Mouse (Mus musculus): ENCODE measurements around the gene Eci3. TPM values are rescaled to one million over a fixed set of nuclear protein-coding genes. Genes with fewer than 3 reads are reported as not detected.

Gene Eci3
- polyA plus RNA-seq (2015; fragmentation: Nextera tagmentation; extraction: Ambion mirVana): 0.30 and 0.33 TPM in 2 replicates

DNA sequence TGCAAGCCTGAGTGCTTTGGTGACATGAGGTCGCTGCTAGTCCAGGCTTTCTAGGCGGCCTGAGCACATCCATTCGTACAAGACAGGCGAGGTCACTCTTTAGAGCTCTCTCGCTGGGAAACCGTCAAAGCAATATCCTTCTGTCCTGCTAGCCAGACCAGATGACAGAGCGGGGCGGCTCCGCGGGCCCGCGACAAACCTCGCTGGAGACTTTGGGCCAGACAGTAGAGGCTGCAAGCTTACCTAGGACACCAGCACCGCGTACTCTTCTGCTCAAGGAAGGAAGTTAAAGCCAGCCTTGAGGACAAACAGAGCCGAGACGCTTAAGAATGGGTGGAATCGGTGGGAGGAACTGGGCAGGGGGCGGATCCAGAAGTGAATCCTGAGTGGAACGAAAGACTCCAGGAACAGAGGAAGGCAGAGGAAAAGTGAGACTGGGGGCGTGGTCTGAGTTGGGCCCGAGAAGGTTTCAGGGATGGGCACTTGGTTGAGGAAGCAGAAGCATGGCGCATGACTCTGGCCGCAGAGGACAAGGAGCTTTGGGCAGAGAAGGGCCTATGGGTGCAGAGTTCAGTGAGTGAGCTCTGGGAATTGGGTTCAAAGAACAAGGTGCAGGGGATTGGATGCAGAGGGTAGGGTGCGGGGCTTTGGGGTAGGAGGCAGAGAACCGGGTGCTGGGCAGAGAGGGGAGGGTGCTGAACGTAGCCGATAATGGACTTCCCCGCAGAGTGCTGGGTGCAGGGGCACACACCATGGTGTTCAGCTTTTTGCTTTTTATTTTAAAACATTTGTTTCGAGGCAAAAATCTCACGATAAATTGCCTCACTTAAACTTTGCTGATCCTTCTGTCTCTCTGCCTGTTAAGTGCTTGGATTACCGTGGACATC is at the start of gene Eci3:
TSS of gene Eci3 (minus strand) at position 300 of the 887 bp plus-strand sequence.

DNA sequence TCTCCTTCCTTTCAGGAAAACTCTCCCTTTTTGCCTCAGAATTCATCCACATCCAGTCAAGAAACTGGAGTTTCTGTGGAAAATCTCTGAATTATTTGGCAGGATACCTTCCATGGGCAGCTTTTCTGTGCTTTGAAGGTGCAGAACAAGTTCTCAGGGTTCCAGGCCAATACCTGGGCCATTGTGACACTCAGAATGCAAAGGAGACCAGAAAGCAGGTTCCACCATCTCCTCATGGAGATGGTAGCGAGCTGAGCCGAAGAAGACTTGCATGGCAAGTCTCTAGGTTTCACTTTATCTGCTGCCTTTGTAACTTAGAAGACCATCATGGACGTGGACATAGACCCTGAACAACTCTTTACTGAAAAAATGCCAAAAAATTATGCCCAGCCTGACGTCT is 39.4 kb downstream of the Eci3 start, which contains the start of the genes Fam217a and 4933417A18Rik:
TSS of gene Fam217a (minus strand) at position 101 of the 400 bp plus-strand sequence.
TSS of gene 4933417A18Rik (plus strand) at position 200 of the 400 bp plus-strand sequence.

Other genes starting within 250 kb of the Eci3 start
- not detected in 2 replicates for gene Fam50b, start 229.0 kb downstream of the Eci3 start, polyA plus RNA-seq (2015; fragmentation: Nextera tagmentation; extraction: Ambion mirVana)
- 66.0 and 67.7 TPM in 2 replicates for gene Prpf4b, start 88.5 kb downstream of the Eci3 start, polyA plus RNA-seq (2015; fragmentation: Nextera tagmentation; extraction: Ambion mirVana)
- 0.59 and 0.68 TPM in 2 replicates for gene Fam217a, start 39.5 kb downstream of the Eci3 start, polyA plus RNA-seq (2015; fragmentation: Nextera tagmentation; extraction: Ambion mirVana)
- not detected in 2 replicates for gene 4933417A18Rik, start 39.4 kb downstream of the Eci3 start, polyA plus RNA-seq (2015; fragmentation: Nextera tagmentation; extraction: Ambion mirVana)
- 117 and 133 TPM in 2 replicates for gene Eci2, start 63.3 kb upstream of the Eci3 start, polyA plus RNA-seq (2015; fragmentation: Nextera tagmentation; extraction: Ambion mirVana)

Data from spleen, postnatal 0 days (tissue).